Mouse (Mus musculus): ENCODE measurements around the gene Hoxb3.

GRCm38 (mm10) chr11:96288455-96289221, 34.5 kb upstream of the Hoxb3 start:
- TF ChIP-seq CTCF (IDR thresholded peaks at IDR 0.05; ENCODE audit: control insufficient read depth, insufficient read depth, insufficient replicate concordance, low read depth, low read length) (no peak), POLR2A (IDR thresholded peaks at IDR 0.05; ENCODE audit: control insufficient read depth, low read depth, low read length) (no peak)
